Mouse (Mus musculus) forebrain, embryonic 13.5 days (tissue): Measurements from ENCODE around the gene Slc6a9. TPM values are rescaled to one million over a fixed set of nuclear protein-coding genes. Genes with fewer than 3 reads are reported as not detected.

Experiments
- ATAC-seq: fragments of 200-750 bp; cut with Nextera tagmentation; 2 replicates; pipeline ENCODE4 v1.8.0; 2017
- H3K27ac ChIP-seq: fragments of 300-500 bp; sonication (generic); 2 replicates; pipeline ENCODE4 v1.5.1; 2015; ENCODE audit warnings: inconsistent platforms, mild to moderate bottlenecking, moderate library complexity
- H3K27me3 ChIP-seq: fragments of 300-500 bp; sonication (generic); 2 replicates; pipeline ENCODE4 v1.6.1; 2015; ENCODE audit warnings: mild to moderate bottlenecking, inconsistent platforms
- H3K36me3 ChIP-seq: fragments of 300-500 bp; sonication (generic); 2 replicates; pipeline ENCODE4 v1.6.1; 2015; ENCODE audit warnings: mild to moderate bottlenecking, inconsistent platforms; ENCODE audit not compliant: poor library complexity, severe bottlenecking
- H3K4me1 ChIP-seq: fragments of 300-500 bp; sonication (generic); 2 replicates; pipeline ENCODE4 v1.6.1; 2015; ENCODE audit warnings: inconsistent platforms
- H3K4me2 ChIP-seq: fragments of 300-500 bp; sonication (generic); 2 replicates; pipeline ENCODE4 v1.6.1; 2015; ENCODE audit warnings: inconsistent platforms, mild to moderate bottlenecking, moderate library complexity
- H3K4me3 ChIP-seq: fragments of 300-500 bp; sonication (generic); 2 replicates; pipeline ENCODE4 v1.5.1; 2015; ENCODE audit warnings: mild to moderate bottlenecking, inconsistent platforms
- H3K9ac ChIP-seq: fragments of 300-500 bp; sonication (generic); 2 replicates; pipeline ENCODE4 v1.6.1; 2015; ENCODE audit warnings: mild to moderate bottlenecking, inconsistent platforms
- H3K9me3 ChIP-seq: fragments of 300-500 bp; sonication (generic); replicated peaks from 2 replicates; pipeline ENCODE4 v1.6.1; 2016; ENCODE audit warnings: inconsistent platforms
- WGBS: fragments of 180-500 bp; shearing (Covaris S2); methylation state at CpG from one replicate; pipeline ENCODE4 v1.1.7; 2015; 5-methylcytosine and 5-hydroxymethylcytosine counted together
- polyA plus RNA-seq: library from polyadenylated mRNA; unstranded; fragments of >200 nt; fragmentation: Nextera tagmentation; extraction: Ambion mirVana; gene quantifications from 2 replicates; pipeline ENCODE4 v1.2.1, GENCODE M21; 2015

Gene Slc6a9
- polyA plus RNA-seq: 7.8 and 7.9 TPM in 2 replicates

DNA sequence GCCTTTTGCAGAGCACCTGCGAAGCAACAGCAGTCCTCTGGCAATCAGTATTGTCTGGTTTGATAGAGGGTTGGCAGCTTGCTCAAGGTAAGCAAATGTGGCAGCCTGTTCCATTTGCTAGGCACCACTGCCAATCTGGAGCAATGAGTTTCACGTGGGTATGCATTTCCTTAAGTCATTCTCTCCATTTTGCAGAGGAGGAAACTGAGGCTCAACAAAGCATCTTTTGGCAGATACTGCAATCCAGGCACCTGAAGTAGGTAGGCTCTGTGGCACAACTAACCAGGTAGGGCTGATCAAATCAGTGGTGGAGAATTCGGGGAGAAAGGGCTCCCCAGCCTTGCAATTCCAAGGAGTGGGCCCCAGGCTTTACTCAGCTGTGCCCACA, at the start of gene Slc6a9:
Slc6a9 (plus strand) TSS at position 50 of the 388 bp plus-strand sequence.
- Histone ChIP-seq H3K27ac (peak within 1 kb of the TSS; percentile 68), H3K27me3 (no peaks in the 10 kb centered on the region; the same call in 1 of the 2 replicates), H3K9me3 (no peaks in the 10 kb centered on the region), H3K36me3 (no peaks in the 10 kb centered on the region), H3K4me2 (peak within 1 kb of the TSS; percentile 97), H3K4me1 (peaks cover 14% of the 10 kb centered on the region), H3K4me3 (peak within 1 kb of the TSS; percentile 81), H3K9ac (peak within 1 kb of the TSS; percentile 85)
- ATAC-seq: no peak
- 18% methylated on average over 3 of the region's 3 CpGs for WGBS

DNA sequence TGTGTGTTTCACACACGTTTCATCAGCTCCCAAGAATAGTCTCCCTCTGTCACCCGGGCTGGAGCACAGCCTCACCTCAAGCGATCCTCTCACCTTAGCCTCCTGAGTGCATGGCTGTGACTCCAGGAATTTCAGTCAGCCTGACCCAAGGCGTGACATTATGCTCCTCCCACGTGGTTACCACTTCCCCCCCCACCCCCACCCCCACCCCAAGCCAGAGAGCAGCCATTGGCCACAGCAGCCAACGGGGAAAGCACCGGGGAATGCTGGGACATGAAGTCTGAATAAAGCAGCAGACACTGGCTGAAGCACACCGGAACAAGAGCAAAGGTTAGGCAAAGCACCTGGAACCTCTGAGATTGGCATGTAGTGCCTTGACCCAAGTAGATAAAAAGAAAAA, 47.3 kb upstream of the Slc6a9 start:
- Histone ChIP-seq H3K4me3 (no peak overlapping the region), H3K36me3 (no peaks in the 10 kb centered on the region), H3K9ac (no peak overlapping the region), H3K27me3 (no peaks in the 10 kb centered on the region), H3K4me2 (no peak overlapping the region), H3K27ac (no peak overlapping the region), H3K9me3 (no peaks in the 10 kb centered on the region), H3K4me1 (no peaks in the 10 kb centered on the region)
- ATAC-seq: 0 out of 2 replicates have a peak, but pooled peaks have one; percentile 36
- WGBS: 59% methylated on average over 8 of the region's 8 CpGs

DNA sequence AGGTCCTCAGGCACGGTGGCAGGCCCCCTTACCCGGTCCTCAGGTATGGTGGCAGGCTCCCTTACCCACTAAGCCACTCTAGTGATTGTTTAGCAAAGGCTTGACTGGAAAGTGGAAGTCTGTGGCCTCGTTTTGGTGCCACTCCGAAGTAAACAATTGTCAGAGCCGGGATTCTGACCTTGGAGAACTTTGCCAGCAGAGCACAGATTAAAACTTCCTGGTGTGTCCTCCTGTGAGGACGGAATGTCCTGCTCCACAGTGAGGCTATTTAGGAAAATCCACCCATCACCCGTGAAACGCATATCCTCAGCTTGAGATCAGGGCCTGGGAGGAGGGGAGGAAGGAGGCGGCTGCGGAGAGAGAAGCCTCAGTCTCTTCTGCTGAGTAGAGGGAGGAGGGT, 46.0 kb upstream of the Slc6a9 start:
- H3K4me1 ChIP-seq: no peaks in the 10 kb centered on the region
- no peak overlapping the region for H3K4me2 ChIP-seq
- H3K27ac ChIP-seq: no peak overlapping the region
- no peak overlapping the region for H3K9ac ChIP-seq
- no peak overlapping the region for H3K4me3 ChIP-seq
- H3K9me3 ChIP-seq: no peaks in the 10 kb centered on the region
- ATAC-seq: no peak
- no peaks in the 10 kb centered on the region for H3K36me3 ChIP-seq
- H3K27me3 ChIP-seq: no peaks in the 10 kb centered on the region
- whole genome bisulfite sequencing: 63% methylated on average over 10 of the region's 10 CpGs

DNA sequence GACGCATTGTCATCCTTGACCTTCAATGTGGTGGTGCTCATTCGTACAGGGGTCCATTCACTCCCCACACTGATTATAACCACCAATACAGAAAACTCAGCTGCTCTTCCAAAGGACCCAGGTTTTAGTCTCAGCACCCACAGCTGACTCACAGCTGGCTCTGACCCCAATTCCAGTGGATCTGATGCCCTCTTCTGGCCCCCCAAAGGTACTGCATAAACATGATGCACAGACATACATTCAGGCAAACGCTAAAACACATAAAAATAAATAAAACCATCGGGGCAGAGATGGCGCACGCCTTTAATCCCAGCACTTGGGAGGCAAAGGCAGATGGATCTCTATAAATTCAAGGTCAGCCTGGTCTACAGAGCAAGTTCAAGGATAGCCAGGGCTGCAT, 34.4 kb upstream of the Slc6a9 start:
- Histone ChIP-seq H3K9ac (no peak overlapping the region), H3K4me2 (no peak overlapping the region), H3K27ac (no peak overlapping the region), H3K9me3 (no peaks in the 10 kb centered on the region), H3K4me1 (no peaks in the 10 kb centered on the region), H3K27me3 (no peaks in the 10 kb centered on the region), H3K36me3 (no peaks in the 10 kb centered on the region), H3K4me3 (no peak overlapping the region)
- 80% methylated on average over 6 of the region's 6 CpGs for WGBS
- no peak for ATAC-seq

DNA sequence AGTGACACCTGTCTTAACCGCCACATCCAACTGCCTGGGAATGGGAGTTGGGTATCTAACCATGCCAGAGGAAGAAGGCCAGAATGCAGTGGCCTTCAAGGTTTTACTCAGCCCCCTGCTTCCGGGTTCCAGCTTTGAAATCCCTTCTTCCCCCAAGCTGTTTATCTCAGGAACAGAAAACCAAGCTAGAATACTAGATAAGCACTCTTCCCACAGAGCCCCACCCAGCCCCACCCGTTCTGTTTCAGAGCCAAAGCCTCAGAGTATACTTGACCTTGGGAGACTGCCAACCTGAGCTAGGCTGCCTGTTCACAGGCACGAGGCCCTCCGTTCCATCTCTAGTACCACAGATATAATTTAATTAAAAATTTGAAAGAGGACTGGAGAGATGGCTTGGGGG, 27.3 kb upstream of the Slc6a9 start:
- H3K9ac ChIP-seq: no peak overlapping the region
- H3K27ac ChIP-seq: no peak overlapping the region
- H3K4me3 ChIP-seq: no peak overlapping the region
- no peaks in the 10 kb centered on the region for H3K9me3 ChIP-seq
- no peaks in the 10 kb centered on the region for H3K36me3 ChIP-seq
- no peaks in the 10 kb centered on the region for H3K27me3 ChIP-seq
- H3K4me2 ChIP-seq: no peak overlapping the region
- ATAC-seq: no peak
- no peaks in the 10 kb centered on the region for H3K4me1 ChIP-seq
- WGBS: 82% methylated on average over 5 of the region's 5 CpGs

DNA sequence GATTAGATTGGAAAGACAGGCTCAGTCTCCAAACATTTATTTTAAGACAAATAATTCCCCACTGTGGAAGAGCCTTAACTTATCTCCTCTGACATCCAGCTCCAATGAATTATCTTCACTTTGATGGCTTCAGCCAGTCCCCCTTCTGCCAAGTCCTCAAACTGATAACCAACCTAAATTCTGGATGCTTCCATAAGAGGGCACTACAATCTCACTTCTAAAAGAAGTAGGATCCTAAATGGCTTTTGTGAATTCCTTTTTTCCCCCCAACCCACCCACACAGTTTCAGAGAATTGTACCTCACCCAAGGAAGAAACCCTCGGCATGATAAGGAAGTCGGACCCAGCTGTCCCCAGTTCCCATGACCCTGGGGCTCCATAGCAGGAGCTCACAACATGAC, 23.4 kb upstream of the Slc6a9 start:
- 71% methylated on average over 2 of the region's 2 CpGs for WGBS
- H3K27me3 ChIP-seq: no peaks in the 10 kb centered on the region
- H3K4me3 ChIP-seq: no peak overlapping the region
- H3K4me1 ChIP-seq: no peaks in the 10 kb centered on the region
- no peak overlapping the region for H3K9ac ChIP-seq
- ATAC-seq: no peak
- no peak overlapping the region for H3K4me2 ChIP-seq
- H3K27ac ChIP-seq: no peak overlapping the region
- H3K36me3 ChIP-seq: no peaks in the 10 kb centered on the region
- H3K9me3 ChIP-seq: no peaks in the 10 kb centered on the region

DNA sequence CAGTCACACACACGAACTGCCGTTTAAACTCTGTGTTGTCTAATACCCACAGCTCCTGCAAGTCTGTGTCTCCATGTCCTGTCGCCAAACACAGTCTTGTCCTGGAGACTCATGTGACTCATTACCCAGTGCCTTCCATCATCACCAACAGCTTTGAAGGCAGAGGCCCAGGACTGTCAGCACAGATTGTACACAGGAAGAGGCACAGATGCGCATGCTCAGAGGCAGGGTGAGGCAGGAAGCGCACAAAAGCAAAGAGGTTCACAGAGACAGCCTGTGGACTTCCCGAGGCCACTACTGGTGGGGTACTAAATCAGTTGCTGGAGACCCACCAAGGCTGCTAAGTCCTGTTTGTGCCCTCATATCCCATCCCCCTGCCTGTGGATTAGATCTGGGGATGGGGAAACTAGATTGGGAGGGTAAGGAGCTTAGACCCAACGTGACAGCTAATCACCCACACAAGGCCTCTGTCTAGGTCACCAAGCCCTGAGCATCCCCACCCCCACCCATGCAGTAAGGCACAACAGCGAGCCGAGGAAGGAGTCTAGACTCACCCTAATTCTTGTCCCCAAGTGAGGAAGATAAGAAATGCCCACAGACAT, 20.6 kb upstream of the Slc6a9 start:
- Histone ChIP-seq H3K27ac (no peak overlapping the region), H3K9ac (no peak overlapping the region), H3K9me3 (no peaks in the 10 kb centered on the region), H3K36me3 (no peaks in the 10 kb centered on the region), H3K4me2 (no peak overlapping the region), H3K4me3 (no peak overlapping the region), H3K4me1 (no peaks in the 10 kb centered on the region), H3K27me3 (no peaks in the 10 kb centered on the region)
- no peak for ATAC-seq
- WGBS: 75% methylated on average over 9 of the region's 9 CpGs

DNA sequence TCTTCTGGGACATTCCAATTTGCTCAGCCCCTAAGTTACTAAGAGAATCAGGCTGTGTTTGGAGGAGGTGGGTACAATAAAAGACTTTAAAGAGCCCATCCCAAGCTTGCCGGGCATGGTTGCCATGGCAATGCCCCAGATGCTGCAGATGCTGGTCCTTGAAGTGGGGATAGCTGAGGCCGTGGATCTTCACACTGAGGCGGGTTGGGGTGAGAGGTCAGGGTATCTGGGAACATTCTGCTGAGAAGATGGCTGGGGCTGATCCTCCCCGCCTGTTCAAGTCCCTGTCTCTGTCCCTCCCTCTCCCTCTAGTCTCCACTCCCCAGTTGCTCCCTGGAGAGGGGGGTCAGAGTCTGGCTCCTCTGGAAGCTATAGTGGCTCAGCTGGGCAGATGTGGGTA, 20.0 kb upstream of the Slc6a9 start:
- WGBS: 55% methylated on average over 4 of the region's 4 CpGs
- Histone ChIP-seq H3K27ac (no peak overlapping the region), H3K27me3 (no peaks in the 10 kb centered on the region), H3K4me2 (no peak overlapping the region), H3K9me3 (no peaks in the 10 kb centered on the region), H3K4me1 (no peaks in the 10 kb centered on the region), H3K4me3 (no peak overlapping the region), H3K36me3 (no peaks in the 10 kb centered on the region), H3K9ac (no peak overlapping the region)
- ATAC-seq: no peak

DNA sequence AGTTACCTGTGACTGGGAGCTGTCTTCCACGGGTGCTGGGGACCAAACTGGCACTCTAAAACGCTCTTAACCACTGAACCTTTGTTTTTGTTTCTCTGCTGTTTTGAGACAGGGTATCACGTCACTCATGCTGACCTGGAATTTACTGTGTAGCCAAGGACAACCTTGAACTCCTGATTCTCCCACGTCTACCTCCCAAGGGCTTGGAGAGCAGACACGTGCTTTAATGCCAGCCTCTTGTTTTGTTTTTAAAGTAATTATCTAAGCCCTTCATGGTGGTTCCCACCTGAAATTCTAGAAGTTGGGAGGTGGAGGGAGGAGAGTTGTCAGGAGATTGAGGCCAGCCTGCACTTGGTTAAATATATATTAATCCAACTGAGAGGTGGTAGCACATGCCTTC, 17.5 kb upstream of the Slc6a9 start:
- no peak for ATAC-seq
- no peaks in the 10 kb centered on the region for H3K36me3 ChIP-seq
- no peaks in the 10 kb centered on the region for H3K9me3 ChIP-seq
- WGBS: 82% methylated on average over 5 of the region's 5 CpGs
- H3K27ac ChIP-seq: no peak overlapping the region
- H3K4me3 ChIP-seq: no peak overlapping the region
- H3K9ac ChIP-seq: no peak overlapping the region
- no peak overlapping the region for H3K4me2 ChIP-seq
- no peaks in the 10 kb centered on the region for H3K4me1 ChIP-seq
- no peaks in the 10 kb centered on the region for H3K27me3 ChIP-seq

DNA sequence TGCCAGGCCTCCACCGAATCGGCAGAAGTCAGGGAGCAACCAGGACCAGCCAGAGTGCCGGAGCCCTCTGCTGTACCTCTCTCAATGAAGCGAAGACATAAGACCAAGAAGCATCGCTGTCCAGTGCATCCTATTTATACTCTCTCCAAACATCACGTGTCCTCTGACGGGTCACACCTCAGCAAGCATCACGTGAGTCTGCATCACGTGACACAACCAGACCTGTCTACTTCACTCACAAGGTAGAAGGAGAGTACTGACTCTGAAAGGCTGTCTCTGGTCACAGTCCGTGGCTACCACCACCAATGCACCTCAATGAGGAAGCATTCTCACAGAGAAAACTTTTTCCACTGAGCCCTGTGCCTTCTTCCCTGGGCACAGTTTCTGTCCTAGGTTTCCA, 16.3 kb upstream of the Slc6a9 start:
- H3K36me3 ChIP-seq: no peaks in the 10 kb centered on the region
- H3K27ac ChIP-seq: no peak overlapping the region
- H3K4me1 ChIP-seq: no peaks in the 10 kb centered on the region
- H3K27me3 ChIP-seq: no peaks in the 10 kb centered on the region
- H3K9ac ChIP-seq: no peak overlapping the region
- ATAC-seq: no peak
- 91% methylated on average over 10 of the region's 10 CpGs for WGBS
- H3K9me3 ChIP-seq: no peaks in the 10 kb centered on the region
- no peak overlapping the region for H3K4me3 ChIP-seq
- H3K4me2 ChIP-seq: no peak overlapping the region

DNA sequence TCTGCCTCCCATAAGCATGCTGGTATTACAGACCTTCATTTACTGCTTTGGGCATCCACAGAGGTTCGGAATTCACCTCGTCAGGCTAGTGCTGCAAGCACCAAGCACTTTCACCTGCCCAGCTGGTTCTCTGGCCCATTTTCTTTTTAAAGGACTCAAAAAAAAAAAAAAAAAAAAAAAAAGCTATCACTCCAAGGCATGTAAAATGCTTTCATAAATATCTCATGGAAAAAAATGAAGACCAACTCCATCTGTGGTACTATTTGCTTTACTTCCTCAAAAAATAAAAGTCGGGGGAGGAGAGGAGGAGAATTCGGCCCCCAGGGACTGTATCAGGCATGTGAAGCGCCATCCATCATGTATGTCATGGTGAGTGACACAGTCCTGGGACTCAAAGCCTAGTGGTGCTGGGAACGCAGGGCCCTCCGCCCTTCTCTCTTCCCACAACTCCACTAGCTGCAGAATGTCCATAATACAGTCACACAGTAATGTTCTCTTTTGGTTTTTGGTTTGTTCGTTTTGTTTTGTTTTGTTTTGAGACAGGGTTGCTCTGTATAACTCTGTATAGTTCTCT, 5.6 kb upstream of the Slc6a9 start:
- Histone ChIP-seq H3K27me3 (no peaks in the 10 kb centered on the region; the same call in 1 of the 2 replicates), H3K9ac (no peak overlapping the region), H3K9me3 (no peaks in the 10 kb centered on the region), H3K4me1 (peaks cover 7% of the 10 kb centered on the region), H3K4me3 (no peak overlapping the region), H3K27ac (no peak overlapping the region), H3K4me2 (no peak overlapping the region), H3K36me3 (no peaks in the 10 kb centered on the region)
- ATAC-seq: no peak
- WGBS: 81% methylated on average over 8 of the region's 8 CpGs

DNA sequence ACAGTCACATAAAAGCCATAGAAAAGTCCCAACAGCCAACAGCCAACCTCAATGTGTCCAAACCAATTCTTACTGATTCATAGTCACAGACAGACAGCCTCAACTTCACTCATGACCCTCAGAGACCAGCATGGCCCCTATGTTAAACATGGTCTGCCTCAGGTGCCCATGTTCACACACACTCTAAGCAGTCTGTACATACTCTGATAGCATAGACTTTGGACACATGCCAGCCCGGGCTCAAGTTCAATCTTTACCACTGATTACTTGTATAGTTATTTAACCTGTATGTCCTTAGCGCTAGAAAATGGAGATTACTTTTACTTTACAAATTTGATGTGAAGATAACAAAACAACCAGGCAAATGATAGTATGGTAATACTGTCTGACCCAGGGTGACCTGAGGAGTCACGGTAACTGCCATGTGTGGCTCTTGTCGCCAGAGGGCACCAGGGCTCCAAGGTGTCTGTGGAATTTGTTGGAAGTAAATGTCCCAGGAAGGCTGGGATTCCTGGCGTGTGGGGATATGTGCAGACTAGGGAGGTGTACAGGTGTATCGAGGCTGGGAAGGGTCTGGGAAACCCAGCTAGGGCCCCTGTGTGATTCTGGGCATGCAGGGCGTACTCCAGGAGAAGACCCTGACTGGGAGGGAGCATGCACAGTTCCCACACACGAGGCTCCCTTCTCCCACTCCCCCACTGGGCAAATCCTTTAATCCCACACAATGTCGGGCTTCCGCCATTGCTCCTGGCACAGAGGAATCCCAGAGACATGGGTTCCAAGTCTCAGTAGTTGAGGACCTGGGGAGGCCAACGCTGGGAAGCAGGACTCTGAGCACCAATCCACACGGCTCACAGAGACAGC, 4.8 kb upstream of the Slc6a9 start:
- peak overlapping the region; percentile 32 for H3K4me2 ChIP-seq

More for the DNA sequence above, 4.8 kb upstream of the Slc6a9 start:
- no peaks in the 10 kb centered on the region for H3K9me3 ChIP-seq
- no peak overlapping the region for H3K4me3 ChIP-seq
- no peaks in the 10 kb centered on the region; the same call in 1 of the 2 replicates for H3K27me3 ChIP-seq
- 7% methylated on average over 12 of the region's 12 CpGs for WGBS
- H3K36me3 ChIP-seq: no peaks in the 10 kb centered on the region
- 0 out of 2 replicates have a peak, but pooled peaks have one; percentile 36 for ATAC-seq
- no peak overlapping the region for H3K27ac ChIP-seq
- H3K9ac ChIP-seq: 0 out of 2 replicates have a peak overlapping the region, but pooled peaks have one; percentile 26
- peaks cover 10% of the 10 kb centered on the region for H3K4me1 ChIP-seq
